Mouse (Mus musculus): ENCODE measurements at regions not wholly inside any gene's neighbourhood (a gene's known extent, or its start where the extent isn't known, plus 50 kb on each side); places are given as distances from the start of the nearest gene placed in this dataset.

GRCm38 (mm10) chr1:88808508-88808907, 106.5 kb upstream of the Arl4c start:
- DNase-seq (ENCODE audit: low read depth, low spot score): no peak

GRCm38 (mm10) chr1:88809756-88810155, 107.7 kb upstream of the Arl4c start:
- DNase-seq (ENCODE audit: low read depth, low spot score): no peak

GRCm38 (mm10) chr1:88813200-88813599, 111.2 kb upstream of the Arl4c start:
- no peak for DNase-seq (ENCODE audit: low read depth, low spot score)

- no peak for DNase-seq (ENCODE audit: low read depth, low spot score)
These were observed 114.4 kb upstream of the Arl4c start for GRCm38 (mm10) chr1:88816376-88816945.

- DNase-seq (ENCODE audit: low read depth, low spot score): no peak
These were observed 123.2 kb upstream of the Arl4c start for GRCm38 (mm10) chr1:88825215-88825614.

- no peak for DNase-seq (ENCODE audit: low read depth, low spot score)
These were observed 136.7 kb upstream of the Arl4c start for GRCm38 (mm10) chr1:88838661-88839274.

- DNase-seq (ENCODE audit: low read depth, low spot score): no peak
These were observed 137.5 kb upstream of the Arl4c start for GRCm38 (mm10) chr1:88839407-88839976.

- DNase-seq (ENCODE audit: low read depth, low spot score): peak; percentile 67
These were observed 138.1 kb upstream of the Arl4c start for GRCm38 (mm10) chr1:88839977-88840628.

- DNase-seq (ENCODE audit: low read depth, low spot score): no peak
These were observed 139.1 kb upstream of the Arl4c start for GRCm38 (mm10) chr1:88840991-88841592.

GRCm38 (mm10) chr1:88847333-88848091, 145.5 kb upstream of the Arl4c start:
- no peak for DNase-seq (ENCODE audit: low read depth, low spot score)

GRCm38 (mm10) chr1:88848246-88848645, 146.2 kb upstream of the Arl4c start:
- DNase-seq (ENCODE audit: low read depth, low spot score): no peak

- no peak for DNase-seq (ENCODE audit: low read depth, low spot score)
These were observed 147.4 kb upstream of the Arl4c start for GRCm38 (mm10) chr1:88849421-88849820.

- no peak for DNase-seq (ENCODE audit: low read depth, low spot score)
These were observed 149.9 kb upstream of the Arl4c start for GRCm38 (mm10) chr1:88851931-88852330.

- DNase-seq (ENCODE audit: low read depth, low spot score): no peak
These were observed 159.0 kb upstream of the Arl4c start for GRCm38 (mm10) chr1:88860871-88861589.

GRCm38 (mm10) chr1:88861590-88861935, 159.5 kb upstream of the Arl4c start:
- DNase-seq (ENCODE audit: low read depth, low spot score): no peak

- DNase-seq (ENCODE audit: low read depth, low spot score): no peak
These were observed 163.4 kb upstream of the Arl4c start for GRCm38 (mm10) chr1:88865436-88865835.

GRCm38 (mm10) chr1:88866571-88866970, 164.6 kb upstream of the Arl4c start:
- no peak for DNase-seq (ENCODE audit: low read depth, low spot score)

GRCm38 (mm10) chr1:88867138-88867537, 165.1 kb upstream of the Arl4c start:
- DNase-seq (ENCODE audit: low read depth, low spot score): no peak

- DNase-seq (ENCODE audit: low read depth, low spot score): no peak
These were observed 167.9 kb upstream of the Arl4c start for GRCm38 (mm10) chr1:88869885-88870284.

- no peak for DNase-seq (ENCODE audit: low read depth, low spot score)
These were observed 173.3 kb upstream of the Arl4c start for GRCm38 (mm10) chr1:88875356-88875755.

GRCm38 (mm10) chr1:88877441-88877840, 175.4 kb upstream of the Arl4c start:
- no peak for DNase-seq (ENCODE audit: low read depth, low spot score)

Data from telencephalon, adult 2 months (tissue).